In the genomic region with DNA sequence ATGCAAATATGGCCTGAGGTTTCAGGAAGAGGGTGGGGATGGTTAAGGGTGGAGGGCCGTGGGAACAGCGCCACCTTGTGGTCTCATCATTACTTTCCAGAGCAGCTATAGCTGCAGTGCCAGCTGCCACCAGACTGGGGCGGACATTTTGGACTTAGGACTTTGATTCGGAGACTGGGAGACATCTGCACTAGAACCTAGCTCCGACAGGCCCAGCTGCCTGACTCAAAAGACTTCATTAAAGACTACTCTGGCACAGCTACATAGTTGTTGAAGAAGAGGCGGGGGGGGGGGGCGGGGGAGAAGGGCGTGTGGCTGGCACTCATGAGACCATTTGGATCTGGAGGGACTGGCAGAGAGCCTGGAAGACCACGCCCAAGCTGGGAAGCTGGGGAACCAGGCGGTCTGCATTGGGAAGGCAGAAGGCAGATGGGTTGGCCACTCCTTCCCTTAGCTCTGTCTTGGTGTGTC, we compare ENCODE assay signal across 8 mouse cellular contexts. TPM values are rescaled to one million over a fixed set of nuclear protein-coding genes. Genes with fewer than 3 reads are reported as not detected.
DNase-seq lines count a peak whose midpoint lies in the region; ATAC-seq and TF ChIP-seq lines count a peak whose summit lies in the region.

No protein-coding gene starts in this region.

- peak overlapping the region; percentile 34 for H3K4me2 ChIP-seq in embryonic facial prominence, embryonic 15.5 days (replicated peaks)
- peak overlapping the region; percentile 51 for H3K4me2 ChIP-seq in heart, embryonic 11.5 days
- peak overlapping the region; percentile 44 for H3K4me2 ChIP-seq in kidney, embryonic 15.5 days
- peak overlapping the region; percentile 24; the same call in 1 of the 2 replicates for H3K4me2 ChIP-seq in limb, embryonic 15.5 days

- no peaks in the 10 kb centered on the region for H3K36me3 ChIP-seq in embryonic facial prominence, embryonic 15.5 days
- H3K36me3 ChIP-seq in heart, embryonic 11.5 days (ENCODE audit: control insufficient read depth, insufficient read depth, low read length) = no peaks in the 10 kb centered on the region
- no peaks in the 10 kb centered on the region for H3K36me3 ChIP-seq in kidney, embryonic 15.5 days
- H3K36me3 ChIP-seq in limb, embryonic 15.5 days = no peaks in the 10 kb centered on the region

- H3K4me3 ChIP-seq in bone marrow, adult 2 months (replicated peaks; ENCODE audit: control insufficient read depth, low read depth, low read length) = no peak overlapping the region
- 0 out of 2 replicates have a peak overlapping the region, but pooled peaks have one; percentile 12 for H3K4me3 ChIP-seq in embryonic facial prominence, embryonic 15.5 days (replicated peaks)
- no peak overlapping the region for H3K4me3 ChIP-seq in heart, embryonic 11.5 days (ENCODE audit: low read depth, low read length)
- H3K4me3 ChIP-seq in kidney, embryonic 15.5 days (replicated peaks) = no peak overlapping the region
- H3K4me3 ChIP-seq in limb, embryonic 15.5 days = no peak overlapping the region

- no peak overlapping the region for H3K27ac ChIP-seq in bone marrow, adult 2 months (ENCODE audit: control insufficient read depth, insufficient read depth, low read depth, low read length, poor library complexity)
- H3K27ac ChIP-seq in embryonic facial prominence, embryonic 15.5 days (replicated peaks) = peak overlapping the region; percentile 53
- no peak overlapping the region for H3K27ac ChIP-seq in heart, embryonic 11.5 days (ENCODE audit: low read depth, low read length)
- H3K27ac ChIP-seq in kidney, embryonic 15.5 days = no peak overlapping the region
- no peak overlapping the region for H3K27ac ChIP-seq in limb, embryonic 15.5 days

- no peaks in the 10 kb centered on the region for H3K27me3 ChIP-seq in embryonic facial prominence, embryonic 15.5 days
- no peaks in the 10 kb centered on the region for H3K27me3 ChIP-seq in heart, embryonic 11.5 days (ENCODE audit: control insufficient read depth, insufficient read depth, low read length)
- no peaks in the 10 kb centered on the region for H3K27me3 ChIP-seq in kidney, embryonic 15.5 days
- H3K27me3 ChIP-seq in limb, embryonic 15.5 days = no peaks in the 10 kb centered on the region

- peak; percentile 87 for ATAC-seq in embryonic facial prominence, embryonic 15.5 days (ENCODE audit: insufficient number of reproducible peaks, low FRiP score, low TSS enrichment, low read depth)
- 0 out of 2 replicates have a peak, but pooled peaks have one; percentile 52 for ATAC-seq in heart, embryonic 11.5 days (replicated peaks; ENCODE audit: insufficient number of reproducible peaks, low FRiP score, low TSS enrichment)
- ATAC-seq in kidney, embryonic 15.5 days (replicated peaks; ENCODE audit: low FRiP score) = peak; percentile 73
- peak; percentile 80 for ATAC-seq in limb, embryonic 15.5 days (ENCODE audit: insufficient number of reproducible peaks, low FRiP score, low TSS enrichment, low read depth)
- ATAC-seq in monocyte, adult 5-6 weeks (replicated peaks; ENCODE audit: insufficient number of reproducible peaks, low FRiP score, low TSS enrichment, poor library complexity, severe bottlenecking) = 0 out of 2 replicates have a peak, but pooled peaks have one; percentile 37

- no peak overlapping the region for H3K9ac ChIP-seq in embryonic facial prominence, embryonic 15.5 days
- H3K9ac ChIP-seq in heart, embryonic 11.5 days (ENCODE audit: low read depth, low read length) = 0 out of 2 replicates have a peak overlapping the region, but pooled peaks have one; percentile 16
- no peak overlapping the region for H3K9ac ChIP-seq in kidney, embryonic 15.5 days
- H3K9ac ChIP-seq in limb, embryonic 15.5 days = no peak overlapping the region

- peak; percentile 90 for TF ChIP-seq CTCF in bone marrow, adult 2 months (IDR thresholded peaks at IDR 0.05; ENCODE audit: control insufficient read depth, insufficient read depth, low read length)

- H3K4me1 ChIP-seq in bone marrow, adult 2 months (ENCODE audit: control insufficient read depth, insufficient read depth, low read length) = no peaks in the 10 kb centered on the region
- H3K4me1 ChIP-seq in embryonic facial prominence, embryonic 15.5 days = peaks cover 12% of the 10 kb centered on the region
- peaks cover 4% of the 10 kb centered on the region for H3K4me1 ChIP-seq in heart, embryonic 11.5 days (ENCODE audit: control insufficient read depth, insufficient read depth, low read length)
- peaks cover 19% of the 10 kb centered on the region for H3K4me1 ChIP-seq in kidney, embryonic 15.5 days
- H3K4me1 ChIP-seq in limb, embryonic 15.5 days = peaks cover 15% of the 10 kb centered on the region

- DNase-seq in 416B (ENCODE audit: low read depth) = peak; percentile 76
- DNase-seq in spleen, postnatal 36 days (ENCODE audit: low spot score in 2 of 2) = peak; percentile 20 to 26

- no peak for TF ChIP-seq POLR2A in bone marrow, adult 2 months (IDR thresholded peaks at IDR 0.05; ENCODE audit: borderline replicate concordance, control insufficient read depth, low read depth, low read length)

- H3K9me3 ChIP-seq in embryonic facial prominence, embryonic 15.5 days (replicated peaks) = no peaks in the 10 kb centered on the region
- H3K9me3 ChIP-seq in heart, embryonic 11.5 days (replicated peaks; ENCODE audit: control insufficient read depth, low read length) = no peaks in the 10 kb centered on the region
- no peaks in the 10 kb centered on the region for H3K9me3 ChIP-seq in kidney, embryonic 15.5 days (replicated peaks)
- no peaks in the 10 kb centered on the region for H3K9me3 ChIP-seq in limb, embryonic 15.5 days

- 20% methylated on average over 10 of the region's 10 CpGs for WGBS in bone marrow, adult 2 months
- WGBS in embryonic facial prominence, embryonic 15.5 days = 8% methylated on average over 8 of the region's 10 CpGs
- WGBS in heart, embryonic 11.5 days (ENCODE audit: insufficient replicate concordance) = 11% methylated on average over 9 of the region's 10 CpGs
- 17% methylated on average over 9 of the region's 10 CpGs for WGBS in kidney, embryonic 15.5 days
- 6% methylated on average over 8 of the region's 10 CpGs for WGBS in limb, embryonic 15.5 days

RNA-seq across cellular contexts. Expression of a gene that starts 21.4 kb away (rescaled TPM):
- polyA plus RNA-seq in bone marrow, adult 2 months (2011; ENCODE audit: insufficient read depth, insufficient read length, low replicate concordance, missing spikeins) = 1.1 and 1.2 TPM in 2 replicates
- polyA plus RNA-seq in embryonic facial prominence, embryonic 15.5 days (2015; fragmentation: Nextera tagmentation; extraction: Ambion mirVana) = 68.4 and 74.6 TPM in 2 replicates
- 72.4 and 97.5 TPM in 2 replicates for polyA plus RNA-seq in heart, embryonic 11.5 days (2014; fragmentation: Nextera tagmentation; extraction: Ambion mirVana)
- polyA plus RNA-seq in kidney, embryonic 15.5 days (2015; fragmentation: Nextera tagmentation; extraction: Ambion mirVana) = 20.0 and 25.3 TPM in 2 replicates
- 99.3 and 106 TPM in 2 replicates for polyA plus RNA-seq in limb, embryonic 15.5 days (2015; fragmentation: Nextera tagmentation; extraction: Ambion mirVana)
- not detected in 3 replicates for total RNA-seq in monocyte, adult 5-6 weeks (2017)

RNA-seq across cellular contexts. Expression of a gene that starts 45.4 kb away (rescaled TPM):
- 0.97 and 2.3 TPM in 2 replicates for polyA plus RNA-seq in bone marrow, adult 2 months (2011; ENCODE audit: insufficient read depth, insufficient read length, low replicate concordance, missing spikeins)
- 11.5 and 11.7 TPM in 2 replicates for polyA plus RNA-seq in embryonic facial prominence, embryonic 15.5 days (2015; fragmentation: Nextera tagmentation; extraction: Ambion mirVana)
- polyA plus RNA-seq in heart, embryonic 11.5 days (2014; fragmentation: Nextera tagmentation; extraction: Ambion mirVana) = 117 and 132 TPM in 2 replicates
- polyA plus RNA-seq in kidney, embryonic 15.5 days (2015; fragmentation: Nextera tagmentation; extraction: Ambion mirVana) = 7.3 and 7.5 TPM in 2 replicates
- 4.4 and 6.2 TPM in 2 replicates for polyA plus RNA-seq in limb, embryonic 15.5 days (2015; fragmentation: Nextera tagmentation; extraction: Ambion mirVana)
- 0.75 to 3.9 TPM (median 1.6 TPM) in 3 replicates for total RNA-seq in monocyte, adult 5-6 weeks (2017)

Comparison
In these comparisons a context has a peak if more than half of its experiments do, and no peak if none do; other contexts are left out.
1. ATAC-seq: peak in every context shown above with its lines; median percentile 87 in embryonic facial prominence, embryonic 15.5 days; 80 in limb, embryonic 15.5 days; 73 in kidney, embryonic 15.5 days; 52 in heart, embryonic 11.5 days; 37 in monocyte, adult 5-6 weeks.